Mouse (Mus musculus): Measurements from ENCODE around the gene Ccr5.

GRCm38 (mm10) chr9:124090441-124090840 is 30.9 kb upstream of the Ccr5 start:
- TF ChIP-seq TAL1 (IDR thresholded peaks at IDR 0.05; ENCODE audit: low read length) = no peak
- no peak for TF ChIP-seq GATA1 (IDR thresholded peaks at IDR 0.05; ENCODE audit: low read length)
